Mouse (Mus musculus): ENCODE measurements around the gene Sec14l4. TPM values are rescaled to one million over a fixed set of nuclear protein-coding genes. Genes with fewer than 3 reads are reported as not detected.

Sec14l4 gene
- total RNA-seq, 2 experiments from 2014 or later = 0.17 to 0.34 TPM

- intact Hi-C loops (cut with DNase I) = no loop called here
- no peak for DNase-seq (ENCODE audit: low spot score)
These were observed 7.9 kb upstream of the Sec14l4 start for GRCm38 (mm10) chr11:4023321-4023720.

DNA sequence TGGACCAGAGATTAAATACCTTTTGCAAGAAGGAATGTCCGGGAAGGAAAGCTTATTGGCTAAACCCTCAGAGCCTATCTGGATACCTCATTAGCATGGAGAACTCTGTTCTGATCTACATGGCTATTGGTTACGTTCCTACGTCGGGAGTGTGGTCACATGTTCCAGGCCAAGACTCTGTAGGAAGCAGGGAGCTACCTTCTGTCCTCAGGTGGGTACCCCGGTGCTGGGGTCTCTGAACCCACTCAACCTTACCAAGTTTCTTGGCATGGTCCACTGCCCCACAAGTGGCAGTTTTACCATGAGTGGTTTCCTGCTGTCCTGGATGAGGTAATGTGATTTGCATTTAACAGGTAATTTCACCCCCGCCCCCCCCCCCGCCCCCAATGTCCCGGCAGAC is 4.2 kb upstream of the Sec14l4 start:
- DNase-seq (ENCODE audit: low spot score) = no peak
- intact Hi-C loops (cut with DNase I) = no loop called here

DNA sequence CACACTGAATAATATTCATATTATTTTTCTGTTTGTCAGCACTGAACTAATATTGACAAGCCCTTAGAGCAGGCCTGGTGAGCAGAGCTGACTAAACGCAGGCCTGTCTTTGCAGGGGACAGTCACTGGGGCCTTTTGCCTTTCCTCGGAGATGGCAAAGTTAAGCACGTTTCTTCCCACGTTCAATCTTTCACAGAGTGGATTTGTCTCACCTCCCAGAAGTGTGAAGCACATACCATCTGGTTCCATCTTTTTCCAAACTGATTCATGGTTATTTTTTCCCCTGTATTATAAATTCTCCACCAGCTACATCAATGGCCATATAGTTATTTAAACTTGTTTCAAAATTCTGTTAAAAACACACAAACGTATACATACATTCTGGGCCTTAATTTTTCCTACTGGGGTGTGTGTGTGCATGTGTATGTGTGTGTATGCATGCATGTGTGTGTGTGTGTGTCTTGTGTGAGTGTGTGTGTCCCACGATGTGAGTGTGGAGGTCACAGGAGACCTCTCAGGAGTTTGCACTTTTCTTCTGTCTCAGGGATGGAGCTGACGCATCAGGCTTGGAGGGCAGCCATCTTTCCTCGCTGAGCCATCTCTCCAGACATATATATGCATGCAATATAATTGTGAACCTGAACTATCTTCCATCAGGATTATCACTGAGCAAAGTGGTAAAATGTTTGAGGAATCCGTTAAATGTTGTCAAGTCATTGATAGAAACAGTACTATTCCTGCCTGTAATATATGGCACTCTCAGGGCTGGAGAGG is 3.5 kb upstream of the Sec14l4 start:
- no peak for DNase-seq (ENCODE audit: low spot score)
- intact Hi-C loops (cut with DNase I) = no loop called here

GRCm38 (mm10) chr11:4029343-4029742 is 1.9 kb upstream of the Sec14l4 start:
- DNase-seq (ENCODE audit: low spot score) = no peak
- intact Hi-C loops (cut with DNase I) = no loop called here

GRCm38 (mm10) chr11:4031961-4032360 is 699 bp downstream of the Sec14l4 start:
- no peak for DNase-seq (ENCODE audit: low spot score)
- intact Hi-C loops (cut with DNase I) = no loop called here

DNA sequence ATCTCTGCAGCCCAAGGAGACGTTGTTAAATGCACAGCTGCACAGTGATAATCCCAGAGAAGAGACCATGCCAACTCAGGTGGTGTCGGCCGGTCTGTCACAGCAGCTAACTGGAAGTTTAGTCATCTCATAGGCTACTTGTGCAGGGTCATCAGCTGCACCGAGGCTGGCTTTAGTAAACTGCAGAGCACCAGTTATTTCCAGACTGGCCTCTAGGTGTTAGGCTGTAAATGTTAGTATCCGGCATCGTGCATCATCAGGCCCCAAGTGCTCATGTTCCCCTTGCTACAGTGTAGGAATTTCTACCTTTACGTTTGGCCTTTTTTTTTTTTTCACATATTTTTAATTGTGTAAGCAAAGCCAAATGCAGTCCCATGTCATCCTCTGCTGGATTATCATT is 2.2 kb downstream of the Sec14l4 start:
- intact Hi-C loops (cut with DNase I) = no loop called here
- no peak for DNase-seq (ENCODE audit: low spot score)

- no peak for DNase-seq (ENCODE audit: low spot score)
- intact Hi-C loops (cut with DNase I) = no loop called here
These were observed 2.9 kb downstream of the Sec14l4 start for GRCm38 (mm10) chr11:4034169-4034568.

DNA sequence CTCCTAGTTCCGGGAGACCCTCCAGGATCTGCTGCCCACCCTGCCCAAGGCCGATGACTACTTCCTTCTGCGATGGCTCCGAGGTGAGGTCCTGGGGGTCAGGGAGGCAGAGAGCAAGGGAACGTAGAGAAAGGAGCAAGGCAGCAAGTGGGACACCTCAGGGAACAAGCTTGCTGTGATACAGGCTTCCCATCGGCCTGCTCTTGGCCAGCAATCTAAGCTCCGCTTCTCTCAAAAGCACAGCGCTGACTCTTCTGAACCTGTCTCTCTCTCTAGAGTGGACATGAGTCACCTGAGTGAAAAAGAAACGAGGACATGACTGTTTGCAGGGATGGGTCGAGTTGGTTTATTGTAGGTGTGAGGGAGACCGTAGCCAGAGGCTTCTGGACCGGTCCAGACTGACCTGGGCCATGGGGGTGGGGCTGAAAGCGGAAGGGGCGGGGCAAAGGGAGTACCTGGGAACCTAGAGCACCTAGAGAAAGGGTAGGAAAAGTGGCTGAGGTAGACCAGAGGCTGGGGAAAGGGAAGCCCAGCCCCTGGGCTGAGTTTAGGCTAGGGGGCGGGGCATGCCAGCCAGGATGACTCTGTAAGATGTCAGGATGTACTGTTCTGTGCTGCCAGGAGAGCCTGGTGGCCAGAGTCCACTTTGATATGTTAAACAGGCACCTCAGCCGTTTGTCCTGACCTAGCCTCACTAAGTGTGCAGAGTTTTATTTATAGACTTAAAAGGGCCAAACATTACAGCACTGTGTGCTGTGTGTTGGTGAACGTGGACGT is 4.0 kb downstream of the Sec14l4 start:
- intact Hi-C loops (cut with DNase I) = no loop called here
- DNase-seq (ENCODE audit: low spot score) = no peak

DNA sequence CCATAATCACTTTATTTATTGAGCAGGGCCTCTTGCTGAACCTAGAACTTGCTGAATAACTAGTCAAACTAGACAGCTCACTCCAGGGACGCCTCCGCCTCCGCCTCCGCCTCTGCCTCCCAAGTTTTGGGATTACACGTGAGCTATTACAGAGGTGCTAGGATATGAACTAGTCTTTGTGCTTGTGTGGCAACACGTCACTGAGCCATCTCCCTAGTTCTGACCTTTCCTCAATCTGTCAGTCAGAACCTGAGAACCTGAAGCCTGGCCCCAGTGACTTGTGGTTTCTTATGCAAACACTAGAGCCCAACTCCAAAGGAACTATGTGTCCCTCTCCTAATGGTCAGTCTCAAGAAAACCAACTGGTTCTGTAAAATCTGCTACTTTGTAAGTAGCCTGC is 4.7 kb downstream of the Sec14l4 start:
- intact Hi-C loops (cut with DNase I) = no loop called here
- no peak for DNase-seq (ENCODE audit: low spot score)

DNA sequence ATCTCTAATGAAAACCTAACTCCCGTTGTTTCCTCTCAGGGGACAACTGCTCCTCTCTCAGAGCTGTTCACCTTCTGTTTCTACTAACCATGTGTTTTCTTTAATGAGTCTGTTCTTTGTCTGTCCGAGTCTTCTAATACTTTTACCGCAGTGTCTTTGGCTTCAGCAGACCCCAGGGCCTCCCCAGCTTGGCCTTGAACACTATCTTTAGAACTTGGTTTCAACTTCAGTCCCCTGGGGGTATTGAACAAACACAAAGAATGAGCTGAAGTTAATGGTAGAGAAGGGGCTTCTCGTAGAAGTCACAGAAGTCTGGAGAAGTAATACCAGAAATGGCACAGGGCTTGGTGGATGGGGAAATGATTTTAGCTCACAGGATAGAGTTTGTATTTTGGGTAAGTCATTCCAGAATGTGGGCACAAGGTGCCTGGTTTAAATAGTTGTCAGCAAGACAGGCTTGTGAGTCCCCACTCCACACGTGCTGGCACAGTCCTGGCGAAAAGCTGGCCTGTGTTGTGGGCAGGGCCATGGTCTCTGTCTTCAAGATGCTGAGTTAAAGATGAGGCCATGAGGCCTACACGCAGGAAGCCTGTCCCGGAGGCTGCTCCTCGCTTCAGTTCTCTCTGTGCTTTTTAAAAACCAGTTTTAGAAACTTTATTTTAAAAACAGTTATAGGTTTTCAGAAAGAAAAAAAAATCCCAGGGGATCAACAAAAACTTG is 5.3 kb downstream of the Sec14l4 start:
- intact Hi-C loops (cut with DNase I) = no loop called here
- no peak for DNase-seq (ENCODE audit: low spot score)

DNA sequence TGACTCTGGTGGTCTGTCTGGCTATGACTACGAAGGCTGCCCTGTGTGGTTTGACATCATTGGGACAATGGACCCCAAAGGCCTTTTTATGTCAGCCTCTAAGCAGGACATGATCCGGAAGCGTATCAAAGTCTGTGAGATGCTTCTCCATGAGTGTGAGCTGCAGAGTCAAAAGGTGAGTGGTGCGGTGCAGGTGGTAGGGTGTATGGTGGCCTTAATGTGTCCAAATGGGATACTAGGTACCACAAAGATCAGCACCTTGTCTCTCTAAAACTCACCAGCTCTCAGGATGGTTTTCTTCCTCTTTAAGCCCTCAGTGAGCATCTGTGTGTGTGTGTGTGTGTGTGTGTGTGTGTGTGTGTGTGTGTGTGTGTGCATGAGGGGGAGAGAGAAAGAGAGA is 8.7 kb downstream of the Sec14l4 start:
- DNase-seq (ENCODE audit: low spot score) = no peak
- intact Hi-C loops (cut with DNase I) = no loop called here

- intact Hi-C loops (cut with DNase I) = no loop called here
- no peak for DNase-seq (ENCODE audit: low spot score)
These were observed 9.9 kb downstream of the Sec14l4 start for GRCm38 (mm10) chr11:4041123-4041625.

- DNase-seq (ENCODE audit: low spot score) = no peak
- intact Hi-C loops (cut with DNase I) = no loop called here
These were observed 11.8 kb downstream of the Sec14l4 start for GRCm38 (mm10) chr11:4043081-4043480.

GRCm38 (mm10) chr11:4046526-4046925 is 15.3 kb downstream of the Sec14l4 start:
- intact Hi-C loops (cut with DNase I) = no loop called here
- DNase-seq (ENCODE audit: low spot score) = no peak

DNA sequence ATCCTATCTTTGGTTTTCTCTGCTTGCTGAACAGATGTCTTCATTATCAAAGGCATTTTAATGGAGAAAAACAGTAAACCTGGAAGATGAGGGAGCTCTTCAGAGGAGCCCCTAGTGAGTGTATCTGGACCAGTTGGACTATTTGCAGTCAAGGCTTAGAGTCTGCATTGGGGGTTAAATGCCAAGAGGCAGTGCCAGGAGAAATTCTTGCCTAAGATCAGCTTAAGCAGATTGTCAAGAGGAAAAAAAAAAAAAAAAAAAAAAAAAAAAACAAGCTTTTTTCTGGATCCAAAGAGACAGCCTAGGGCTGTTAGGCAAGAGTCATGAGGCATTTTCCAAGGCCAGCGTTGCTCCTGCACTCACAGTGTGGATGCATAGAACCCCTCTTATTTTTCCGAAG is 16.5 kb downstream of the Sec14l4 start:
- intact Hi-C loops (cut with DNase I) = no loop called here
- DNase-seq (ENCODE audit: low spot score) = no peak

DNA sequence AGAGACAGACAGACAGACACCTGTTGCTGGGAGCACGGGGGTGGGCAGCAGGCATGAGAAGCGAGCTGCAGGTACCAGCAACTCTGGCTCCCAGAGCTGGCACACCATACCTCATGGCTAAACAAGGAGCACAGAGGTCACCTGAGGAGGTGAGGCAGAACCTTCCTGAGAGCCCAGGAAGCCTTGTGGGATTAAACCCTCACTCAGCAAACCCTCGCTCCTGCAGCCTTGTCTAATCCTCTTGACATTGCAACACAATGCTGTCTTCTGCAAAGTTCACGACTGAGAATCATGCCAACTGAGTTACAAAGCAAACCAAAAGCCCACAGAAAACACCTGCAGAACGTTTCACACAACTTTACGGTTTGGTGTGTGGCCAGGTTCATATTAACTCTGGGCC is 17.2 kb downstream of the Sec14l4 start:
- no peak for DNase-seq (ENCODE audit: low spot score)
- intact Hi-C loops (cut with DNase I) = no loop called here

DNA sequence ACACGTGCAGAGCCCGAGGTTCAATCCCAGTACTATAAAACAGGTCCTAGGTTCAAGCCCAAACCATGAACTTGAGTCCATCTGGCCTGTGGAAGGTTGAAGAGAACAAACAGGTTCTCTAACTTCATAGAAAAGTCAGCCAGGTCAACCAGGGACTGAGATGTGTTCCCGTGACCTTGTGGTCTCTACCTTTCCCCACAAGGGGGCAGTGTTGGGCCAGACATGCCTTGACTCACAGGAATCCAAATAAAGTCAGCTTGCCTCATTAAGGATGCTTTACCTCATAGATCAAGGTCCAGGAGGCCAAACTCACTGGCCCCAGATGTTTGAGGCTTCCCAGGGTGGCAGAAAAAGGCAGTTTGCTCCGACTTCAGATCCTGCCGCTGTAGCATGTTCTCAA is 22.3 kb downstream of the Sec14l4 start:
- intact Hi-C loops (cut with DNase I) = loop anchor here (2.0 kb wide), 1 partner anchor 29 kb away; no protein-coding TSS in a partner anchor

DNA sequence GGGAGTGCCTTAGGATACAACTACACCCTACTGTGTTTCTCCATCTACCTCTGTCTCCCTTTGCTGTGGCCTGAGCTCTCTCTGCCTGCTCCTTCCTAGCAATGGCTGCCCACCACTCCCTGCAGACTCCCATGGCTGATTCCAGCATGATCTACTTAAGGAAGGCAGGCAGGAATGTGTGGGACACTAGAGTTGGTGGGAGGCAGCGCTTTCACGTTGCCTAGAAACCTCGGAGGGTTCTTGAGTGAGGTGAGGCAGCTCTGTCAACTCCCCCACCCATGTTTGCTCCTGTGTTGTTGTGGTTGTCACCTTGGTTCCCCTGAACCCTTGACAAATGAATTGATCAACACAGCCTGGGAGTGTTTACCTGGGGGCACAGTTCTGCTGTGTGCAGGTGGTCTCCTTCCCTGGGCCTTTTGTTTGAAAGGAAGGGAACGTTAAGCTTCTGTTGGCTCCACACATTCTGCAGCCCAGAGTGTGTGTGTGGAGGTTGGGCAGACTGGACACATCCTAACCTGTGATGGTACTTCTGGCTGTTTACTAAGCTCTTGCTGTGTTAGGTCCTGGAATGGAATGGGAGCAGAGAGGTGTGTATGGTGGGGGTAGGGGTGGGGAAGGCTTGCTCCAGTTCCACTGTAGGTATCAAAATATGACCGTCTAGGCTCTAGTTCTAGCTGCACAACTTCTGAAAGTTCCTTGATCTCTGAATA is 29.8 kb downstream of the Sec14l4 start:
- DNase-seq (ENCODE audit: low spot score) = no peak
- intact Hi-C loops (cut with DNase I) = no loop called here

More for the DNA sequence above, 22.3 kb downstream of the Sec14l4 start:
- no peak for DNase-seq (ENCODE audit: low spot score)

- intact Hi-C loops (cut with DNase I) = no loop called here
- no peak for DNase-seq (ENCODE audit: low spot score)
These were observed 31.3 kb downstream of the Sec14l4 start for GRCm38 (mm10) chr11:4062523-4062922.

DNA sequence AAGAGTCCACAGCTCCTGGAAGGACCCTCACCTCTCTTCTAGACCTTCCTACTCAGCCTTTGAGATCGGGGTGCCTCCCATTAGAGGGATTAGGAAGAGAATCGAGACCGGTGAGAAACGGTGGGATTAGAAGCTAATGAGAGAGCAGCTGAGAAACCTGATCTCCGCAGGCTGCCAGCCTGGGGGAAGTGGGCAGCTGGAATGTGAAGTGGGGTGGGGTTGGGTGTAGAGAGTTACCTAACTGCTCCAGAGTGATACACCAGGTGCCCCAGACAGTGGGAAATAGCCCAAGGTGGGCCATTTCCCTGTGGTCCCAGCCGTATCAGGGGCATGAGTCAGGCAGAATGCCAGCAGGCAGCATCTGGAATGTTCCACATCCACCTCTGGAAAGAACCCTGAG is 31.7 kb downstream of the Sec14l4 start:
- intact Hi-C loops (cut with DNase I) = no loop called here
- DNase-seq (ENCODE audit: low spot score) = no peak
